Mouse (Mus musculus) midbrain, embryonic 10.5 days (tissue): ENCODE results near the gene Ndst2. TPM values are rescaled to one million over a fixed set of nuclear protein-coding genes. Genes with fewer than 3 reads are reported as not detected.

ENCODE experiments used
- DNase-seq: peaks from one replicate; pipeline ENCODE4 v3.0.0-alpha.2; 2017; ENCODE audit warnings: low spot score
- H3K27ac ChIP-seq: fragments of 300-500 bp; sonication (generic); replicated peaks from 2 replicates; pipeline ENCODE4 v1.5.1; 2016; ENCODE audit warnings: mild to moderate bottlenecking
- H3K27me3 ChIP-seq: fragments of 300-500 bp; sonication (generic); 2 replicates; pipeline ENCODE4 v1.6.1; 2016; ENCODE audit warnings: low read depth, mild to moderate bottlenecking; ENCODE audit not compliant: poor library complexity, severe bottlenecking
- H3K36me3 ChIP-seq: fragments of 300-500 bp; sonication (generic); 2 replicates; pipeline ENCODE4 v1.6.1; 2016; ENCODE audit warnings: mild to moderate bottlenecking, moderate library complexity
- H3K4me1 ChIP-seq: fragments of 300-500 bp; sonication (generic); 2 replicates; pipeline ENCODE4 v1.6.1; 2016
- H3K4me3 ChIP-seq: fragments of 300-500 bp; sonication (generic); 2 replicates; pipeline ENCODE4 v1.5.1; 2016; ENCODE audit warnings: mild to moderate bottlenecking, moderate library complexity
- H3K9me3 ChIP-seq: fragments of 300-500 bp; sonication (generic); replicated peaks from 2 replicates; pipeline ENCODE4 v1.6.1; 2016; ENCODE audit warnings: mild to moderate bottlenecking
- WGBS: fragments of 180-500 bp; shearing (Covaris S2); methylation state at CpG from one replicate; pipeline ENCODE4 v1.1.7; 2016; 5-methylcytosine and 5-hydroxymethylcytosine counted together
- polyA plus RNA-seq: library from polyadenylated mRNA; unstranded; fragments of >200 nt; fragmentation: Nextera tagmentation; extraction: Ambion mirVana; gene quantifications from 2 replicates; pipeline ENCODE4 v1.2.1, GENCODE M21; 2016

The Ndst2 gene
- polyA plus RNA-seq, 1 experiment from 2014 or later: 24.0 TPM

GRCm38 (mm10) chr14:20758768-20759435, 24.5 kb upstream of the Ndst2 start:
- Histone ChIP-seq H3K4me3 (no peak overlapping the region), H3K4me1 (no peaks in the 10 kb centered on the region), H3K27ac (no peak overlapping the region), H3K36me3 (peaks cover 99% of the 10 kb centered on the region), H3K27me3 (no peaks in the 10 kb centered on the region), H3K9me3 (no peaks in the 10 kb centered on the region)
- DNase-seq: no peak
- WGBS: 86% methylated on average over 8 of the region's 8 CpGs

- Histone ChIP-seq H3K36me3 (peaks cover 94% of the 10 kb centered on the region), H3K27ac (no peak overlapping the region), H3K9me3 (no peaks in the 10 kb centered on the region), H3K4me3 (no peak overlapping the region), H3K4me1 (no peaks in the 10 kb centered on the region), H3K27me3 (no peaks in the 10 kb centered on the region)
- 94% methylated on average over 22 of the region's 22 CpGs for WGBS
- no peak for DNase-seq
Measured at GRCm38 (mm10) chr14:20757370-20757907, 23.1 kb upstream of the Ndst2 start.

- Histone ChIP-seq H3K4me1 (no peaks in the 10 kb centered on the region), H3K27me3 (no peaks in the 10 kb centered on the region), H3K9me3 (no peaks in the 10 kb centered on the region), H3K4me3 (no peak overlapping the region), H3K36me3 (peaks cover 61% of the 10 kb centered on the region), H3K27ac (no peak overlapping the region)
- no peak for DNase-seq
- WGBS: 92% methylated on average over 3 of the region's 3 CpGs
Measured at GRCm38 (mm10) chr14:20753792-20754191, 19.4 kb upstream of the Ndst2 start.

- Histone ChIP-seq H3K27me3 (no peaks in the 10 kb centered on the region), H3K4me3 (no peak overlapping the region), H3K27ac (no peak overlapping the region), H3K9me3 (no peaks in the 10 kb centered on the region), H3K4me1 (no peaks in the 10 kb centered on the region), H3K36me3 (peaks cover 52% of the 10 kb centered on the region)
- 90% methylated on average over 5 of the region's 5 CpGs for WGBS
- no peak for DNase-seq
Measured at GRCm38 (mm10) chr14:20750503-20750902, 16.1 kb upstream of the Ndst2 start.

GRCm38 (mm10) chr14:20749494-20750051, 15.2 kb upstream of the Ndst2 start:
- WGBS: 87% methylated on average over 4 of the region's 4 CpGs
- no peaks in the 10 kb centered on the region for H3K4me1 ChIP-seq
- no peak overlapping the region for H3K4me3 ChIP-seq
- H3K36me3 ChIP-seq: peaks cover 52% of the 10 kb centered on the region
- no peak overlapping the region for H3K27ac ChIP-seq
- H3K9me3 ChIP-seq: no peaks in the 10 kb centered on the region
- no peak for DNase-seq
- no peaks in the 10 kb centered on the region for H3K27me3 ChIP-seq

GRCm38 (mm10) chr14:20748388-20748787, 14.0 kb upstream of the Ndst2 start:
- no peaks in the 10 kb centered on the region for H3K4me1 ChIP-seq
- H3K27ac ChIP-seq: no peak overlapping the region
- H3K4me3 ChIP-seq: no peak overlapping the region
- 85% methylated on average over 4 of the region's 4 CpGs for WGBS
- peaks cover 53% of the 10 kb centered on the region for H3K36me3 ChIP-seq
- H3K9me3 ChIP-seq: no peaks in the 10 kb centered on the region
- DNase-seq: no peak
- H3K27me3 ChIP-seq: no peaks in the 10 kb centered on the region

- WGBS: 87% methylated on average over 3 of the region's 3 CpGs
- H3K9me3 ChIP-seq: no peaks in the 10 kb centered on the region
- H3K36me3 ChIP-seq: peaks cover 58% of the 10 kb centered on the region
- no peak overlapping the region for H3K4me3 ChIP-seq
- no peaks in the 10 kb centered on the region for H3K27me3 ChIP-seq
- no peak overlapping the region for H3K27ac ChIP-seq
- DNase-seq: no peak
- no peaks in the 10 kb centered on the region for H3K4me1 ChIP-seq
Measured at GRCm38 (mm10) chr14:20746935-20747334, 12.6 kb upstream of the Ndst2 start.

- Histone ChIP-seq H3K9me3 (no peaks in the 10 kb centered on the region), H3K36me3 (peaks cover 87% of the 10 kb centered on the region)
- 90% methylated on average over 3 of the region's 3 CpGs for WGBS
Measured at GRCm38 (mm10) chr14:20743614-20744013, 9.3 kb upstream of the Ndst2 start.

GRCm38 (mm10) chr14:20741301-20741700, 6.9 kb upstream of the Ndst2 start:
- H3K9me3 ChIP-seq: no peaks in the 10 kb centered on the region
- 91% methylated on average over 9 of the region's 9 CpGs for WGBS
- 0 out of 2 replicates have a peak overlapping the region, but pooled peaks have one; percentile 4 for H3K27ac ChIP-seq
- peaks cover 91% of the 10 kb centered on the region for H3K36me3 ChIP-seq
- 0 out of 2 replicates have a peak, but pooled peaks cover 5% of the 10 kb centered on the region for H3K4me1 ChIP-seq
- DNase-seq: no peak
- H3K4me3 ChIP-seq: no peak overlapping the region
- no peaks in the 10 kb centered on the region for H3K27me3 ChIP-seq

More at GRCm38 (mm10) chr14:20743614-20744013, 9.3 kb upstream of the Ndst2 start:
- H3K4me1 ChIP-seq: 0 out of 2 replicates have a peak, but pooled peaks cover 5% of the 10 kb centered on the region
- no peak overlapping the region for H3K4me3 ChIP-seq
- DNase-seq: no peak
- H3K27ac ChIP-seq: no peak overlapping the region
- H3K27me3 ChIP-seq: no peaks in the 10 kb centered on the region

- Histone ChIP-seq H3K4me3 (no peak overlapping the region), H3K27ac (no peak overlapping the region), H3K9me3 (no peaks in the 10 kb centered on the region), H3K36me3 (peaks cover 78% of the 10 kb centered on the region), H3K4me1 (peaks cover 21% of the 10 kb centered on the region), H3K27me3 (no peaks in the 10 kb centered on the region)
- WGBS: 92% methylated on average over 8 of the region's 8 CpGs
- DNase-seq: no peak
Measured at GRCm38 (mm10) chr14:20738511-20738910, 4.1 kb upstream of the Ndst2 start.

- Histone ChIP-seq H3K27ac (no peak overlapping the region), H3K4me1 (peaks cover 27% of the 10 kb centered on the region), H3K9me3 (no peaks in the 10 kb centered on the region), H3K36me3 (peaks cover 75% of the 10 kb centered on the region), H3K4me3 (no peak overlapping the region), H3K27me3 (no peaks in the 10 kb centered on the region)
- 47% methylated on average over 14 of the region's 14 CpGs for WGBS
- peak; percentile 41 for DNase-seq
Measured at GRCm38 (mm10) chr14:20737306-20737705, 2.9 kb upstream of the Ndst2 start.

GRCm38 (mm10) chr14:20735892-20736390, 1.6 kb upstream of the Ndst2 start:
- Histone ChIP-seq H3K36me3 (peaks cover 74% of the 10 kb centered on the region), H3K27ac (no peak overlapping the region)

GRCm38 (mm10) chr14:20735052-20735451, 690 bp upstream of the Ndst2 start:
- Histone ChIP-seq H3K27ac (no peak overlapping the region), H3K4me3 (no peak overlapping the region), H3K27me3 (no peaks in the 10 kb centered on the region), H3K9me3 (no peaks in the 10 kb centered on the region), H3K36me3 (peaks cover 74% of the 10 kb centered on the region), H3K4me1 (peaks cover 22% of the 10 kb centered on the region)
- no peak for DNase-seq
- 63% methylated on average over 2 of the region's 2 CpGs for WGBS

More at GRCm38 (mm10) chr14:20735892-20736390, 1.6 kb upstream of the Ndst2 start:
- Histone ChIP-seq H3K4me3 (no peak overlapping the region), H3K27me3 (no peaks in the 10 kb centered on the region), H3K9me3 (no peaks in the 10 kb centered on the region), H3K4me1 (peaks cover 22% of the 10 kb centered on the region)
- DNase-seq: no peak
- WGBS: 93% methylated on average over 13 of the region's 13 CpGs
